Mouse (Mus musculus) testis, adult 10 weeks (tissue): ENCODE measurements around the gene Tmem198. TPM values are rescaled to one million over a fixed set of nuclear protein-coding genes. Genes with fewer than 3 reads are reported as not detected.

Experiments
- polyA plus RNA-seq: library from polyadenylated mRNA; stranded (reverse); fragments of 350-450 nt; fragmentation: Illumina TruSeq; extraction: RNeasy Lipid Tissue Mini Kit (QIAGEN cat#74804); gene quantifications from one replicate; pipeline ENCODE4 v1.2.3, GENCODE M21; 2014; ENCODE audit warnings: low read depth, low replicate concordance

The Tmem198 gene
- not detected for polyA plus RNA-seq

GRCm38 (mm10) chr1:75478916-75479634 is at the start of gene Tmem198, which contains the start of gene Chpf:
Gene Tmem198, plus strand, starts transcription at chr1:75479532.
Gene Chpf, minus strand, starts transcription at chr1:75479307.

DNA sequence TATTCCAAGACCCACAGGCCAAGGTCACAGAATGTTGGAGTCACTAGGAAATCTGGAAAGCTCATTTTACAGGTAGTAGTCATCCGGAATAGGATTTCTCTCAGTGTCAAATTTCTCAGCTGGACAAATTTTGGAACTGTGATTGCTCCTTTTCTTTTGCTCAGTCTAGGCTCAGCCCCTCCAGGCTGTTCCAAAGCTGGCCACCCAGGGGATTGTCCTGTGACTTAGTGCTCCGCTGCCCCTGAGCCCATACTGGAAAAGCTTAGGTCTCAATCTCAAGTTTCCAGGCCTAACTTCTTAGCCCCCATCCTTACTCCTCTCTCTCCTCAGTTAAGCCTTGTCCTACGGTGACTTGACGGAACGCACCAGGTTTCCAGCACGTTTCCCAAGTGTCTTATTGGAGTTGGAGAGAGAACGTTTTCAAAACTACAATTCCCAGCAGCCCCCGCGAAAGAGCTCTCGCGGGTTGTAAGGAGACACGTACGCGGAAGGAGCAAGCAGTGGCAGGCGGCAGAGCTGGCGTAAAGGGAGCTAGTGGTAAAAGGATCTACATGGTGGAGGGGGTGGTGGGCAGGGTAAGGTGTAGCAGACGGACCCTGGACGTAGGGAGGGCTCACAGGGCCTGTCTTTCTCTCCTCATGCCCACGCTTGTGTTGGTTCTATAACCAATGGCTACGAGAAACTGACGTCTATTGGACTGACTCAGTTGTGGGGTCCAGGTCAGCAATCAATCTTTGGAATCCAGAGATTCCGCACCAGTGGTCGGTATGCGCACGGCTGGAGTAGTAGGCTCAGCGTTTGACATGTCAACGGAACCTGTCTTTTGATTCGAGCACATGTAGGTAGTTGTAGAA is 43.6 kb upstream of the Tmem198 start, which contains the start of gene Gmppa:
TSS of gene Gmppa (plus strand) at position 456 of the 854 bp plus-strand sequence.

GRCm38 (mm10) chr1:75450314-75451005 is 28.9 kb upstream of the Tmem198 start, which contains the start of gene Asic4:
Gene Asic4, plus strand, starts transcription at chr1:75450436.

DNA sequence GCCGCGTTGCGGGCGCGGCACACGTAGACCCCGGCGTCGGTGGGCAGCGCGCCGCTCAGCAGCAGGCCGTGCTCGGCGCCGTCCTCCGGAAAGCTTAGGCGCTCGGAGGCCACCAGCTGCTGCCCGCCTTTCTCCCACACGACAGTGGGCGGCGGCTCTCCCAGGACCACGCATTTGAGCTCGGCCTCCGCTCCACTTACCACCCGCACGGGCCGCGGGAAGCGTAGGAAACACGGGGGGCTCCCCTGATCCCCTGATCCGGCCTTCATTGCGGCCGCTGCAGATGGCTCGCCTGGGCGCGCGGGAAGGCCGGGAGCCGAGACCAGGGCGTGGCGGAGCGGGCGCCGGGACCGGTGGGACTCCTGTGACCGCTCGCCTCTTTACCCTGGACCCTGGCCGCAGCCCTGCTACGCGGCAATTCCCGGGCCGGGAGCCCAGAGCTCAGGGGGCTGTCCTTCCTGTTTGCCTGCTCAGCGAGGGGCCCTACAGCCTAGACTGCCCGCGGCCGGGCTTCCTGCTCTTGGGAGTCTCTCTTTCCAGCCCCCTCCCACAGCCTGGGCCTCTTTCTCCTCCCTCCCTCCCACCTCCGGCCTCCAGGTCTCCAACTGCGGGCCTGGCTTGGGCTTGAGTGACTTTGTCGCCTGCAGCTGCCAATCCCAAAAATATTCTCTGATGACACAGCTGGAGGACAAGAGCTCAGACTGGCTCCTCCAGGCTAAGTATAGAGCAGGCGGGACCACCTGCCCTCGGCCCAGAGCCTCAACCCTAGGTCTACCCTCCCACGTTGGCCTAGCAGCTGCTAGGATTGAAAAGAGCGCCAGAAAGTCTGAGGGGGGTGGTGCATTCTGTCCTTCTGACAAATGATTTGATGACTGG is 26.9 kb downstream of the Tmem198 start, which contains the start of gene Obsl1:
TSS of gene Obsl1 (minus strand) at position 497 of the 876 bp plus-strand sequence.

DNA sequence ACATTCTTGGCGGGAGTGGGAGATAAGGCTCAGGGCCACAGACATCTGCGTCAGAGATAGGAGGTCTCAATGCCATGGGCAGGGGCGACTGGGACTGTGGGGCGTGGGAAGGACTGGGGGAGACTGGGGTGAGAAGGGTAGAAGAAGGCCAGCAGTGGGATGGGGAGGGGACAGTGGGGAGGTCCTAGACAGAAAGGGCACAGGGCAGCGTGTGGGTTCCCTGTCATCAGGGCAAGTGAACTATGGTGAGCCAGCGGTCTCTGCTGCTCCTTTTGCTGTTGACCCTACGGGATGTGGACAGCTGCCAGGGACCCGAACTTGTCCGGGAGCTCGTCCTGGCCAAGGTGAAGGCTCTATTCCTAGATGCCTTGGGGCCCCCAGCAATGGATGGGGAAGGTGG is 27.7 kb downstream of the Tmem198 start, which contains the start of gene Inha:
TSS of gene Inha (plus strand) at position 72 of the 400 bp plus-strand sequence.

DNA sequence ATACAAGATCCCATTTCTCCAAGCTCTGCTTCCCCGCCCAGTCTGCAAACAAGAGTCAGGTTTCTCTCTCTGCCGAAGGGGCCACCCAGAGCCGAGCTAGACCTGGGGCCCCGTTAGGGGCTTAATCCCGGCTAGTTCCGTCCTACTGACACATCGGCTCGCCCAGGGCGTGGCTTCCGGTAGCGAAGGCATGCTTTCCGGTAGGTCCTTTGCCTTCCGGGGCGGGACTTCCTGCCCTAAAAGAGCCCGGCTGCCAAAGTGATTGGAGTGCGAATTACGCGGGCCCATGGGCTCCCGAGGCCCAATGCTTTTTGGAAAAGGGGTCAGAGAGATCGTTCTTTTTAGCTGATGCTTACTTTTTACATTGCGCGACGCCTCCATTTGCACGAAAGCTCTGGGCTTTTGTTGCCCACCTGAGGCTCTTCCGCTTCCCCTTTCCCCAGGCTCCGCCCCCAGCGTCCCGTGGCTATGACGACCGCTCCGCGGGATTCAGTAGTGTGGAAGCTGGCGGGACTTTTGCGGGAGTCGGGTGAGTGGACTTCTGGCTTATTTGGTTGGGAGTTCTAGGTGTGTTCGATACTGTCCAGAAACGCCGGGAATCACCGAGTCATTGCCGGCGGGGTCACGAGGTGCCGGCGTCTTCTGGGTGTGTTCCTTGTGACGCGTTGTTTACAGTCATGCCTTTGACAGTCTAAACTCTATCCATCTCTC is 42.1 kb downstream of the Tmem198 start, which contains the start of gene Stk11ip:
TSS of gene Stk11ip (plus strand) at position 209 of the 711 bp plus-strand sequence.

Other genes starting within 250 kb of the Tmem198 start
- 33.7 TPM for gene A630095N17Rik, start 247.4 kb upstream of the Tmem198 start, polyA plus RNA-seq
- 96.0 TPM for gene Dnajb2, start 243.1 kb upstream of the Tmem198 start, polyA plus RNA-seq
- not detected for gene Ptprn, start 215.0 kb upstream of the Tmem198 start, polyA plus RNA-seq
- 0.56 TPM for gene Resp18, start 201.1 kb upstream of the Tmem198 start, polyA plus RNA-seq
- gene Dnpep, start 161.5 kb upstream of the Tmem198 start, polyA plus RNA-seq = 5.5 TPM
- gene Des, start 119.2 kb upstream of the Tmem198 start, polyA plus RNA-seq = 0.55 TPM
- gene Speg, start 104.2 kb upstream of the Tmem198 start, polyA plus RNA-seq = 0.14 TPM
- 7.7 TPM for gene Gmppa, start 43.6 kb upstream of the Tmem198 start, polyA plus RNA-seq
- 0.08 TPM for gene Asic4, start 29.1 kb upstream of the Tmem198 start, polyA plus RNA-seq
- 0.35 TPM for gene Chpf, start 225 bp upstream of the Tmem198 start, polyA plus RNA-seq
- gene Obsl1, start 26.9 kb downstream of the Tmem198 start, polyA plus RNA-seq = 2.6 TPM
- 8.7 TPM for gene Inha, start 27.5 kb downstream of the Tmem198 start, polyA plus RNA-seq
- gene Stk11ip, start 42.0 kb downstream of the Tmem198 start, polyA plus RNA-seq = 3.2 TPM
- gene Slc4a3, start 66.7 kb downstream of the Tmem198 start, polyA plus RNA-seq = 0.60 TPM